ENCODE assay signal across 27 mouse cellular contexts in the genomic region with DNA sequence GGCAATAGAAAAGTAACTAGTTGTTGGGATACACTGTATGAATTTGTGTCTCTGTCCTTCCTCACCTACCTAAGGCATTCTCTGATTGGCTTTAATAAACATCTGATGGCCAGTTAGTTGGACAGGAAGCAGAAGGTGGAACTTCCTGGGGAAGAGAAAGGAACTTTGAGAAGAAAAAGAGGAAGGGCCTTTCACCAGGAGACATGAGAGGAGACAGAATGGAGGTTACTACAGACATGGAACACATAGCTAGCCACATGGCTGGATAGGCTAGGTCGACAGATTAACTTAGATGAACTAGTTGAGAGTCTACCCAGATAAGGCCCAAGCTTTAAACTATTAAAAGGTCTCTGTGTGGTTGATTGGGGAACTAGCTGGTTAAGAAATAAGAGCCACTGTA. TPM values are rescaled to one million over a fixed set of nuclear protein-coding genes. Genes with fewer than 3 reads are reported as not detected.
"Had no signal": no experiment of that assay in that cellular context is flagged by ENCODE, and none has a peak within 500 bp of the region (broad histone marks: within the 10 kb centered on the region; RNA-seq: fewer than 3 reads in every experiment).

No protein-coding gene starts in this region.

- H3K27me3 ChIP-seq: intestine, embryonic 15.5 days; limb, embryonic 13.5 days; liver, embryonic 13.5 days; midbrain, embryonic 12.5 days; neural tube, embryonic 12.5 days; neural tube, embryonic 15.5 days had no signal

- DNase-seq: kidney, adult 11 months; kidney, postnatal 25 days; layer of hippocampus, adult 9-11 months; liver; liver, embryonic 13.5 days; lung, embryonic 14.5 days; retina, postnatal 1 day; thymus, adult 2 months; thymus, postnatal 25 days had no signal

- H3K36me3 ChIP-seq: intestine, embryonic 15.5 days; limb, embryonic 10.5 days; limb, embryonic 13.5 days; liver, embryonic 13.5 days; midbrain, embryonic 12.5 days; neural tube, embryonic 12.5 days; neural tube, embryonic 15.5 days had no signal

- H3K27ac ChIP-seq: intestine, embryonic 15.5 days; layer of hippocampus, adult 2 months; limb, embryonic 10.5 days; limb, embryonic 13.5 days; liver, embryonic 13.5 days; macrophage; midbrain, embryonic 12.5 days; neural tube, embryonic 12.5 days; neural tube, embryonic 15.5 days; stomach, postnatal 0 days had no signal

- H3K4me2 ChIP-seq: intestine, embryonic 15.5 days; limb, embryonic 13.5 days; liver, embryonic 13.5 days; lung, embryonic 14.5 days; midbrain, embryonic 12.5 days; neural tube, embryonic 12.5 days; neural tube, embryonic 15.5 days had no signal

- ATAC-seq: intestine, embryonic 15.5 days; lung, postnatal 0 days; midbrain, embryonic 16.5 days had no signal

- H3K4me3 ChIP-seq: intestine, embryonic 15.5 days; layer of hippocampus, adult 2 months; limb, embryonic 10.5 days; limb, embryonic 13.5 days; liver, embryonic 13.5 days; midbrain, embryonic 12.5 days; neural tube, embryonic 12.5 days; neural tube, embryonic 15.5 days had no signal

- H3K9ac ChIP-seq: intestine, embryonic 15.5 days; limb, embryonic 13.5 days; liver, embryonic 13.5 days; lung, embryonic 14.5 days; midbrain, embryonic 12.5 days; neural tube, embryonic 12.5 days; neural tube, embryonic 15.5 days had no signal

- H3K9me3 ChIP-seq: intestine, embryonic 15.5 days; limb, embryonic 10.5 days; limb, embryonic 13.5 days; liver, embryonic 13.5 days; midbrain, embryonic 12.5 days; neural tube, embryonic 12.5 days; neural tube, embryonic 15.5 days had no signal

- H3K4me1 ChIP-seq: intestine, embryonic 15.5 days; limb, embryonic 10.5 days; limb, embryonic 13.5 days; liver, embryonic 13.5 days; neural tube, embryonic 12.5 days; neural tube, embryonic 15.5 days had no signal

RNA-seq across cellular contexts. Expression of gene Gm33543, which starts 1.1 kb away (rescaled TPM):
- total RNA-seq: layer of hippocampus, adult 2 months; layer of hippocampus, postnatal 25 days; left cerebral cortex, postnatal 25 days; megakaryocyte-erythroid progenitor cell, adult 5-6 weeks had no signal
- polyA plus RNA-seq: intestine, embryonic 15.5 days; large intestine, adult 2 months; limb, embryonic 10.5 days; limb, embryonic 13.5 days; liver, embryonic 13.5 days; lung, embryonic 14.5 days; lung, postnatal 0 days; macrophage; midbrain, embryonic 12.5 days; neural tube, embryonic 12.5 days; neural tube, embryonic 15.5 days; small intestine, adult 2 months; spleen, adult 2 months; stomach, embryonic 14.5 days; stomach, postnatal 0 days had no signal
